Mouse (Mus musculus): ENCODE results near the gene Angptl6. TPM values are rescaled to one million over a fixed set of nuclear protein-coding genes. Genes with fewer than 3 reads are reported as not detected.

Angptl6 gene
- polyA plus RNA-seq, 1 experiment from 2014 or later = 3.4 TPM

GRCm38 (mm10) chr9:20877118-20878040, 2.1 kb downstream of the Angptl6 start:
- Histone ChIP-seq H3K9ac (peak overlapping the region; percentile 34; the same call in 1 of the 2 replicates), H3K4me2 (peak overlapping the region; percentile 74), H3K27me3 (no peaks in the 10 kb centered on the region), H3K4me1 (peaks cover 12% of the 10 kb centered on the region; the same call in 1 of the 2 replicates), H3K9me3 (no peaks in the 10 kb centered on the region), H3K4me3 (peak overlapping the region; percentile 46), H3K36me3 (no peaks in the 10 kb centered on the region), H3K27ac (0 out of 2 replicates have a peak overlapping the region, but pooled peaks have one; percentile 20)
- 35% methylated on average over 14 of the region's 14 CpGs for WGBS
- ATAC-seq (ENCODE audit: borderline replicate concordance, extremely low read depth, low FRiP score, low TSS enrichment) = no peak

- no peak for ATAC-seq (ENCODE audit: borderline replicate concordance, extremely low read depth, low FRiP score, low TSS enrichment)
- WGBS = 61% methylated on average over 8 of the region's 9 CpGs
- H3K9ac ChIP-seq = no peak overlapping the region
- H3K9me3 ChIP-seq = no peaks in the 10 kb centered on the region
- H3K4me1 ChIP-seq = peaks cover 12% of the 10 kb centered on the region; the same call in 1 of the 2 replicates
- H3K27ac ChIP-seq = no peak overlapping the region
- no peaks in the 10 kb centered on the region for H3K27me3 ChIP-seq
- H3K4me2 ChIP-seq = no peak overlapping the region
- H3K36me3 ChIP-seq = no peaks in the 10 kb centered on the region
- no peak overlapping the region for H3K4me3 ChIP-seq
Observed at GRCm38 (mm10) chr9:20876318-20877117, 3.0 kb downstream of the Angptl6 start.

- H3K4me1 ChIP-seq = peaks cover 12% of the 10 kb centered on the region; the same call in 1 of the 2 replicates
- no peaks in the 10 kb centered on the region for H3K9me3 ChIP-seq
- 57% methylated on average over 23 of the region's 23 CpGs for WGBS
- peaks cover 4% of the 10 kb centered on the region for H3K27me3 ChIP-seq
- no peak overlapping the region for H3K4me2 ChIP-seq
- H3K27ac ChIP-seq = no peak overlapping the region
- no peak overlapping the region for H3K4me3 ChIP-seq
- no peak for ATAC-seq (ENCODE audit: borderline replicate concordance, extremely low read depth, low FRiP score, low TSS enrichment)
- peaks cover 2% of the 10 kb centered on the region; the same call in 1 of the 2 replicates for H3K36me3 ChIP-seq
- no peak overlapping the region for H3K9ac ChIP-seq
Observed at GRCm38 (mm10) chr9:20875021-20875790, 4.3 kb downstream of the Angptl6 start.

- peaks cover 3% of the 10 kb centered on the region; the same call in 1 of the 2 replicates for H3K36me3 ChIP-seq
- 83% methylated on average over 12 of the region's 12 CpGs for WGBS
- no peak overlapping the region for H3K4me2 ChIP-seq
- H3K9ac ChIP-seq = no peak overlapping the region
- H3K4me3 ChIP-seq = no peak overlapping the region
- H3K27ac ChIP-seq = no peak overlapping the region
- no peaks in the 10 kb centered on the region for H3K9me3 ChIP-seq
- peaks cover 21% of the 10 kb centered on the region for H3K27me3 ChIP-seq
- ATAC-seq (ENCODE audit: borderline replicate concordance, extremely low read depth, low FRiP score, low TSS enrichment) = no peak
- peaks cover 8% of the 10 kb centered on the region for H3K4me1 ChIP-seq
Observed at GRCm38 (mm10) chr9:20873521-20873920, 6.0 kb downstream of the Angptl6 start.

GRCm38 (mm10) chr9:20872991-20873390, 6.5 kb downstream of the Angptl6 start:
- Histone ChIP-seq H3K9me3 (no peaks in the 10 kb centered on the region), H3K9ac (no peak overlapping the region), H3K4me3 (no peak overlapping the region), H3K27me3 (peaks cover 26% of the 10 kb centered on the region), H3K4me1 (peaks cover 12% of the 10 kb centered on the region), H3K27ac (no peak overlapping the region), H3K36me3 (peaks cover 3% of the 10 kb centered on the region; the same call in 1 of the 2 replicates), H3K4me2 (no peak overlapping the region)
- no peak for ATAC-seq (ENCODE audit: borderline replicate concordance, extremely low read depth, low FRiP score, low TSS enrichment)
- 78% methylated on average over 9 of the region's 10 CpGs for WGBS

GRCm38 (mm10) chr9:20870211-20871173, 9.0 kb downstream of the Angptl6 start:
- no peak overlapping the region for H3K4me2 ChIP-seq
- 71% methylated on average over 12 of the region's 12 CpGs for WGBS
- H3K4me3 ChIP-seq = no peak overlapping the region
- H3K27ac ChIP-seq = no peak overlapping the region
- no peak overlapping the region for H3K9ac ChIP-seq
- peaks cover 38% of the 10 kb centered on the region for H3K27me3 ChIP-seq
- H3K9me3 ChIP-seq = no peaks in the 10 kb centered on the region
- no peak for ATAC-seq (ENCODE audit: borderline replicate concordance, extremely low read depth, low FRiP score, low TSS enrichment)
- H3K4me1 ChIP-seq = peaks cover 8% of the 10 kb centered on the region; the same call in 1 of the 2 replicates
- peaks cover 3% of the 10 kb centered on the region; the same call in 1 of the 2 replicates for H3K36me3 ChIP-seq

GRCm38 (mm10) chr9:20869246-20869645, 10.3 kb downstream of the Angptl6 start:
- peaks cover 8% of the 10 kb centered on the region; the same call in 1 of the 2 replicates for H3K4me1 ChIP-seq
- H3K9ac ChIP-seq = peak overlapping the region; percentile 54; the same call in 1 of the 2 replicates
- H3K27ac ChIP-seq = no peak overlapping the region
- ATAC-seq (ENCODE audit: borderline replicate concordance, extremely low read depth, low FRiP score, low TSS enrichment) = no peak
- H3K27me3 ChIP-seq = peaks cover 38% of the 10 kb centered on the region
- H3K4me3 ChIP-seq = peak overlapping the region; percentile 67
- H3K36me3 ChIP-seq = peaks cover 3% of the 10 kb centered on the region; the same call in 1 of the 2 replicates
- H3K9me3 ChIP-seq = no peaks in the 10 kb centered on the region
- 4% methylated on average over 19 of the region's 19 CpGs for WGBS
- H3K4me2 ChIP-seq = peak overlapping the region; percentile 85

- Histone ChIP-seq H3K9ac (peak within 1 kb of the TSS; percentile 54), H3K4me2 (peak within 1 kb of the TSS; percentile 85), H3K4me1 (peaks cover 8% of the 10 kb centered on the region; the same call in 1 of the 2 replicates), H3K27ac (no peak within 1 kb of the TSS), H3K36me3 (peaks cover 3% of the 10 kb centered on the region; the same call in 1 of the 2 replicates), H3K4me3 (peak within 1 kb of the TSS; percentile 67), H3K27me3 (peaks cover 38% of the 10 kb centered on the region), H3K9me3 (no peaks in the 10 kb centered on the region)
- WGBS = 4% methylated on average over 53 of the region's 53 CpGs
- ATAC-seq (ENCODE audit: borderline replicate concordance, extremely low read depth, low FRiP score, low TSS enrichment) = peak; percentile 55
Observed at GRCm38 (mm10) chr9:20868448-20869001, 11.0 kb downstream of the Angptl6 start, which contains the start of gene A230050P20Rik. TSS of gene A230050P20Rik (plus strand) at chr9:20868642.

- no peak overlapping the region for H3K4me2 ChIP-seq
- peaks cover 8% of the 10 kb centered on the region; the same call in 1 of the 2 replicates for H3K4me1 ChIP-seq
- H3K9ac ChIP-seq = no peak overlapping the region
- H3K36me3 ChIP-seq = peaks cover 3% of the 10 kb centered on the region; the same call in 1 of the 2 replicates
- H3K4me3 ChIP-seq = no peak overlapping the region
- H3K27me3 ChIP-seq = peaks cover 38% of the 10 kb centered on the region
- 52% methylated on average over 3 of the region's 3 CpGs for WGBS
- H3K9me3 ChIP-seq = no peaks in the 10 kb centered on the region
- no peak overlapping the region for H3K27ac ChIP-seq
- ATAC-seq (ENCODE audit: borderline replicate concordance, extremely low read depth, low FRiP score, low TSS enrichment) = no peak
Observed at GRCm38 (mm10) chr9:20866879-20867278, 12.6 kb downstream of the Angptl6 start.

GRCm38 (mm10) chr9:20862225-20862624, 17.3 kb downstream of the Angptl6 start:
- Histone ChIP-seq H3K9ac (no peak overlapping the region), H3K4me1 (no peaks in the 10 kb centered on the region), H3K4me3 (no peak overlapping the region), H3K4me2 (no peak overlapping the region), H3K36me3 (no peaks in the 10 kb centered on the region), H3K9me3 (no peaks in the 10 kb centered on the region), H3K27me3 (peaks cover 5% of the 10 kb centered on the region), H3K27ac (no peak overlapping the region)
- 45% methylated on average over 4 of the region's 4 CpGs for WGBS
- no peak for ATAC-seq (ENCODE audit: borderline replicate concordance, extremely low read depth, low FRiP score, low TSS enrichment)
